Mouse (Mus musculus) liver, postnatal 0 days (tissue): ENCODE results near the gene Phlda1.

Source experiments
- CTCF ChIP-seq: sonication (generic); IDR thresholded peaks from 2 replicates; pipeline ENCODE4 v1.5.1; 2016; ENCODE audit warnings: antibody characterized with exemption, low read depth
- EP300 ChIP-seq: IDR thresholded peaks from 2 replicates; pipeline ENCODE4 v1.6.1; 2016; ENCODE audit warnings: antibody characterized with exemption, low read depth, mild to moderate bottlenecking

DNA sequence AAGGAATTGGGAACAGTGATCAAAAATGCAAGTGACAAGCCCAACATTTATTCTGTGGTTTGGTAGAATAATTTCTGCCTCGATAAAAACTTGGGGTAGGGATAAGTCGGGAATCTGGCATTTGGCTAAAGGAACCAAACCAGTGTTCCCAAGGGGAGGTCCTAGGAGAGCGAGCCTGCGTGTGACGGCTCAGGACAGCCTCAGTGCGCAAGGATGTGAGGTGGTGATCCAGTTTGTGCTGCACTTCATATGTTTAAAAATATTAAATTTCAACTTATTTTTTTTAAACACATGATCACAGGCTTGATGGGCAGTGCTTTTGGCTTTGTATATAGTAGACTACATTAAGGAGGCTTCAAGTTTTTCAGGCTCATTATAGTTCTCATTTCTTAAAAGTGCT lies 6.2 kb upstream of the Phlda1 start:
- no peak for TF ChIP-seq CTCF
- TF ChIP-seq EP300: no peak
